Mouse (Mus musculus): ENCODE measurements around the gene Dazap1.

DNA sequence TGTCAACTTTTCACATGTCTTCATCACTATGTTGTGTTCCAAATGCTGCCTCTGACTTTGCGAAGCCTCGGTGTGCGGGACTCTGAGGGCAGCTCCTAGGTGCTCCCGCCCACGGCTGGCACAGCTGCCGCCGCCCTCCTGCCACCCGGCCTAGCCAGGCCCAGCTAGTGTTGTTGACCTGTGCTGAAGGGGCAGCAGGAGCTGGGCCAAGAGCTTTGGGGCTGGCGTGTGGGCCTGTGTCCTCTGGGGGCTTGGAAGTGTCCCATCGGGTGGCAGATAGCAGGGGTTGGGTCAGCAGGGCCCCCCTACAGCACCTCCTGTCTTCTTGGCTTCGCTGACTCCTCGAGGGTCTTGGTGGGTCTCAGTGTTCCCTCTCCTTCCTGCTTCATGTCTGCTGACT, 18.0 kb downstream of the Dazap1 start:
- TF ChIP-seq POLR2A (IDR thresholded peaks at IDR 0.05; ENCODE audit: low read depth, low read length) (no peak), CTCF (conservative IDR thresholded peaks at IDR 0.05; ENCODE audit: insufficient read depth, insufficient read length, low read depth, low read length) (no peak)

Data from kidney, adult 2 months (tissue).